Mouse (Mus musculus): Measurements from ENCODE around the gene Pbx2.

DNA sequence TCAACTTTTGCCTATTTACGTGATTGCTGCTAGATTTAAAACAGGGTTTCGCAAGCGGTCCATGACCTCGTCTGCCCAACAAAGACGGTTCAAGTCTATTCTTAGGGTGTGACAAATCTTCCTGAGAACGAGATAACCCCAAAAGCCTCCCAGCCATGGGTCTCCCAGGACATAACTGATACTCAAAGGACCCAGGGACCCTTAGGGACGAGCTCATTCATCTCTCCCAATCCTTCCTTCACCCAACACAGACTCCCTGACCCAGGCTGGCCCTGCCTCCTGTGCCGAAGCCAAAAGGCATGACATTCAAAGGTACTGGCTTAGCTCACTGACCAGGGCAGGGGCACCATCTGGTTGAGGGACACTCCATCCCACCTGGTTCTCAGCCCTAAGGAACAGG is 34.7 kb upstream of the Pbx2 start:
- TF ChIP-seq TCF12 (IDR thresholded peaks at IDR 0.05; ENCODE audit: insufficient read depth, poor library complexity, severe bottlenecking) (no peak), E2F4 (IDR thresholded peaks at IDR 0.05; ENCODE audit: insufficient read depth) (no peak), POLR2A (IDR thresholded peaks at IDR 0.05; ENCODE audit: insufficient read length, low read depth) (no peak), SRF (IDR thresholded peaks at IDR 0.05; ENCODE audit: control insufficient read depth, insufficient read length, low read depth) (no peak), POLR2AphosphoS2 (IDR thresholded peaks at IDR 0.05; ENCODE audit: insufficient read length, low read depth) (no peak), MYOD1 (IDR thresholded peaks at IDR 0.05; ENCODE audit: control insufficient read depth in 1 of 3, insufficient read length in 2 of 3, low read depth in 2 of 3) (no peak), MYOG (IDR thresholded peaks at IDR 0.05; ENCODE audit: control insufficient read depth in 1 of 3, insufficient read depth in 1 of 3, insufficient read length in 2 of 3, low read depth in 2 of 3) (no peak), CEBPB (IDR thresholded peaks at IDR 0.05; ENCODE audit: insufficient read depth, poor library complexity, severe bottlenecking) (no peak), MAX (IDR thresholded peaks at IDR 0.05; ENCODE audit: low read depth) (no peak), TCF3 (IDR thresholded peaks at IDR 0.05; ENCODE audit: insufficient read length, low read depth) (no peak), REST (IDR thresholded peaks at IDR 0.05; ENCODE audit: insufficient read depth, insufficient read length) (no peak)

Measured in myocyte (in vitro differentiated cells).